In genomic region chr12:69168461-69169106, GRCm38 (mm10) we compare ENCODE assay signal across 8 mouse cellular contexts. TPM values are rescaled to one million over a fixed set of nuclear protein-coding genes. Genes with fewer than 3 reads are reported as not detected.
DNase-seq lines count a peak whose midpoint lies in the region; ATAC-seq and TF ChIP-seq lines count a peak whose summit lies in the region.

TSS of gene Lrr1 (plus strand) at chr12:69168814.

- H3K9me3 ChIP-seq in erythroblast, embryonic 14.5 days (ENCODE audit: control insufficient read depth, low read length), result no peaks in the 10 kb centered on the region
- H3K9me3 ChIP-seq in heart, embryonic 12.5 days (replicated peaks), result no peaks in the 10 kb centered on the region
- no peaks in the 10 kb centered on the region for H3K9me3 ChIP-seq in kidney, embryonic 16.5 days (ENCODE audit: low read length)

- H3K4me1 ChIP-seq in erythroblast, embryonic 14.5 days (ENCODE audit: control insufficient read depth), result peaks cover 60% of the 10 kb centered on the region
- peaks cover 10% of the 10 kb centered on the region for H3K4me1 ChIP-seq in heart, embryonic 12.5 days (replicated peaks)
- peaks cover 10% of the 10 kb centered on the region; the same call in 1 of the 2 replicates for H3K4me1 ChIP-seq in kidney, embryonic 16.5 days (ENCODE audit: insufficient read depth, low read length)
- peaks cover 2% of the 10 kb centered on the region; the same call in 1 of the 2 replicates for H3K4me1 ChIP-seq in liver, adult 2 months (ENCODE audit: control insufficient read depth, insufficient read depth, low read length)

- H3K27me3 ChIP-seq in erythroblast, embryonic 14.5 days (ENCODE audit: control insufficient read depth), result no peaks in the 10 kb centered on the region
- no peaks in the 10 kb centered on the region for H3K27me3 ChIP-seq in heart, embryonic 12.5 days (replicated peaks)
- no peaks in the 10 kb centered on the region for H3K27me3 ChIP-seq in kidney, embryonic 16.5 days (ENCODE audit: insufficient read depth, low read length)
- H3K27me3 ChIP-seq in liver, adult 2 months (ENCODE audit: control insufficient read depth, insufficient read depth, low read length), result no peaks in the 10 kb centered on the region

- DNase-seq in CD4-positive helper T cell, adult 2 months (ENCODE audit: low read depth, low spot score), result peak; percentile 86
- DNase-seq in brain, embryonic 18.5 days (ENCODE audit: low read depth, low spot score), result peak; percentile 51
- DNase-seq in liver, adult 2 months (ENCODE audit: extremely low read depth, low read depth, low spot score), result peak; percentile 63
- peak; percentile 79 for DNase-seq in spleen, postnatal 36 days (ENCODE audit: low spot score in 2 of 2)

- ATAC-seq in heart, embryonic 12.5 days (ENCODE audit: insufficient number of reproducible peaks, low FRiP score), result peak; percentile 91
- ATAC-seq in kidney, embryonic 16.5 days (ENCODE audit: low FRiP score, low TSS enrichment), result peak; percentile 96
- ATAC-seq in monocyte, adult 5-6 weeks (replicated peaks; ENCODE audit: insufficient number of reproducible peaks, low FRiP score, low TSS enrichment, poor library complexity, severe bottlenecking), result peak; percentile 95

- peak within 1 kb of the TSS; percentile 100 for H3K4me3 ChIP-seq in erythroblast, embryonic 14.5 days (replicated peaks)
- peak within 1 kb of the TSS; percentile 93 for H3K4me3 ChIP-seq in heart, embryonic 12.5 days
- H3K4me3 ChIP-seq in kidney, embryonic 16.5 days (ENCODE audit: low read length), result peak within 1 kb of the TSS; percentile 71
- peak within 1 kb of the TSS; percentile 68 for H3K4me3 ChIP-seq in liver, adult 2 months (ENCODE audit: insufficient read depth, low read depth, low read length)

- WGBS in heart, embryonic 12.5 days, result 0% methylated on average over 40 of the region's 40 CpGs
- under 1% methylated on average over 40 of the region's 40 CpGs for WGBS in kidney, embryonic 16.5 days
- WGBS in liver, adult 2 months, result under 1% methylated on average over 40 of the region's 40 CpGs

- TF ChIP-seq POLR2A in liver, adult 2 months (IDR thresholded peaks at IDR 0.05; ENCODE audit: extremely low read depth, insufficient read depth, low read length), result no peak

- H3K4me2 ChIP-seq in heart, embryonic 12.5 days, result peak within 1 kb of the TSS; percentile 93
- peak within 1 kb of the TSS; percentile 81 for H3K4me2 ChIP-seq in kidney, embryonic 16.5 days (replicated peaks; ENCODE audit: low read depth, low read length)

- peak within 1 kb of the TSS; percentile 53 for H3K27ac ChIP-seq in heart, embryonic 12.5 days (ENCODE audit: poor library complexity, severe bottlenecking)
- peak within 1 kb of the TSS; percentile 88 for H3K27ac ChIP-seq in kidney, embryonic 16.5 days (ENCODE audit: low read length)
- H3K27ac ChIP-seq in liver, adult 2 months (replicated peaks; ENCODE audit: insufficient read depth, low read depth, low read length), result peak within 1 kb of the TSS; percentile 66

- H3K79me2 ChIP-seq in liver, adult 2 months (ENCODE audit: control insufficient read depth, insufficient read depth, low read length), result no peaks in the 10 kb centered on the region

- peaks cover 33% of the 10 kb centered on the region for H3K36me3 ChIP-seq in erythroblast, embryonic 14.5 days (ENCODE audit: control insufficient read depth)
- H3K36me3 ChIP-seq in heart, embryonic 12.5 days, result peaks cover 15% of the 10 kb centered on the region
- 0 out of 2 replicates have a peak, but pooled peaks cover 11% of the 10 kb centered on the region for H3K36me3 ChIP-seq in kidney, embryonic 16.5 days (ENCODE audit: insufficient read depth, low read length)
- no peaks in the 10 kb centered on the region for H3K36me3 ChIP-seq in liver, adult 2 months (ENCODE audit: control insufficient read depth, insufficient read depth, low read length)

- H3K9ac ChIP-seq in heart, embryonic 12.5 days, result peak within 1 kb of the TSS; percentile 84
- peak within 1 kb of the TSS; percentile 77 for H3K9ac ChIP-seq in kidney, embryonic 16.5 days (replicated peaks; ENCODE audit: low read length)
- H3K9ac ChIP-seq in liver, adult 2 months (ENCODE audit: low read depth, low read length), result peak within 1 kb of the TSS; percentile 80

- no peak for TF ChIP-seq CTCF in liver, adult 2 months (IDR thresholded peaks at IDR 0.05; ENCODE audit: low read depth, low read length)

RNA-seq across cellular contexts. Expression of gene Lrr1, which starts in this region (rescaled TPM):
- polyA plus RNA-seq in erythroblast, embryonic 14.5 days (2012), result 7.6 TPM in 2 replicates
- polyA plus RNA-seq in heart, embryonic 12.5 days (2016; fragmentation: Nextera tagmentation; extraction: Ambion mirVana), result 16.1 and 17.5 TPM in 2 replicates
- 21.1 and 24.1 TPM in 2 replicates for polyA plus RNA-seq in kidney, embryonic 16.5 days (2015; fragmentation: Nextera tagmentation; extraction: Ambion mirVana)
- total RNA-seq in liver, adult 2 months (2014; rRNA removed), result 0.67 TPM in 1 of 2 replicates, not detected in the other
- polyA plus RNA-seq in liver, adult 2 months (2012; rRNA removed), result not detected in 2 replicates
- total RNA-seq in monocyte, adult 5-6 weeks (2017), result not detected in 3 replicates

Comparison
In these comparisons a context has a peak if more than half of its experiments do, and no peak if none do; other contexts are left out.
1. Peak in every context shown above with its lines: DNase-seq, ATAC-seq, H3K4me3 ChIP-seq and H3K27ac ChIP-seq.
2. Peak in DNase-seq, H3K4me3 ChIP-seq, H3K27ac ChIP-seq and H3K9ac ChIP-seq in liver, adult 2 months; RNA of the gene not detected or under 1 TPM.
3. Peak in ATAC-seq in monocyte, adult 5-6 weeks; RNA of the gene not detected or under 1 TPM.